Mouse (Mus musculus) brain, adult 2 months (tissue): ENCODE measurements at regions not wholly inside any gene's neighbourhood (a gene's known extent, or its start where the extent isn't known, plus 50 kb on each side); places are given as distances from the start of the nearest gene placed in this dataset.

Experiments
- DNase-seq: peaks from one replicate; pipeline ENCODE4 v3.0.0; 2011; ENCODE audit warnings: low read depth, low spot score

DNA sequence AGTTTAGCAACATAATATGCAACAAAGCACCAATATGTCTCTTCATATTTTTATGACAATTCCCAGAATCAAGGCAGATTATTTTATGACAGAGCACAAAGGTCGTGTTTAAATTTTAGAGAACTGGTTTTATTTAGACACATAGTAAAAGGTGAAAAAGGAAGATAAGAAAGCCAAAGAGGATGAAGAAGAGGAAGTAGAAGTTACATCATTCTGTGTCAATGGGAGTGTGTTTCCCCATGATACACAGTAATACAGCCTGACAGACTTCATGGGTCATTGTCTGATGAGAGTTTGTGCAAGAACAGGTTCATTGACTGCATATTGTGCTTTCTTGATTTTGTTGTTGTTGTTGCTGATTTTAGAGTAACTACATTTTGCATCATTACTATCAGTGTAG lies 1053.7 kb upstream of the Adgrl3 start:
- DNase-seq: no peak

DNA sequence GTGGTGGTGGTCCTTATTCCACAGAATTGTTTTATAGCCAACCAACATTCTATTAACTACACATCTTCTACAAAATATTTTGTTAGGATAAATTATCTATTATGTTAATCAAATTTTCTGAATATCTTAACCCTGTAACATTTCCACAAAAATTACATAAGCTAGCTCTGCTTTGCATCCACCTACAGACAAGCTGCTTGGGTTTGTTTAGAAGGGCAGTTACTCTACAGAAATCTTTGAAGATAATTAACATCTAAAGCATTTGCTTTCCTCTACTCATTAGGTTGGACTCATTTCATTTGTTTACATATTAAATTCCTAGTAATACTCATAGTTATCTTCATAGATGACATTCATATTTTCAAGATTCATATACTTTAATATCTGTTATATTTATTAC lies 1014.5 kb upstream of the Adgrl3 start:
- peak; percentile 41 for DNase-seq

DNA sequence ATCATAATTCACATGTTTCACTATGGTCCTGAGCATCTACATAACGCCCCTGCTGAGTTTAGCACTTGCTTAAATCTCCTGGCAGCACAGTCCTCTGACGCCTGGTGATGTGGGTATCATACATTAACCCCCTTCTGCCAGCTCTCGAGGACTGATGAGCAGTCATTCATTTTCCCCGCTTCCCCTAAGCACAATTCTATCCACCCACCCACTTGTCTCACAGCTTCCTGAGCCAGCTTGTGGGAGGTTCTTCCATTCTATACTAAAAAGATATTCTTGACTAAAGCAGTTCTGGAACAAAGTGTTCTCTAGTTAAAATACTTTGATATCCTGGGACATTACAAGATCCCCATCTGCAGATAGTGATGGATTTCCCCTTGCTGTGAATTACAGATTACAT lies 981.1 kb upstream of the Adgrl3 start:
- peak; percentile 88 for DNase-seq

DNA sequence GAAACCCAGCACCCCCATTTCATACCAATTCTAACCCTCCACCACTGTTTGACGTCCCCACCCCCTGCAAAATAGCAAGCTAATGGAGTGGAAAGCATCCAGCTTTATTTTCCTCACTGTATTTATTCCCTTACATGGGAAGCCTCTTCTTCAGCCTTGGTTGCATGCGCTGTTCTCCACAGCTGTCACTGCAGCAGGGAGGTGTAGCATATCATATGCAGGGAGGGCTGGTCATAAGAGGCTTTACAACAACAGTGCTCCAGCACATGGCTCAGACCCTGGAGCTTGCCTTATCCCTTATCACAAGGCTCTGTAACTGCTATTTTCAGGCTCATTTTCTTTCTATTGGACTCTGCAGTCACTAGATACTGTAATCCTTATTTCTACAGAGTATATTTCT lies 980.5 kb upstream of the Adgrl3 start:
- peak; percentile 21 for DNase-seq
